Mouse (Mus musculus) spleen, adult 2 months (tissue): ENCODE data around the gene Hoxd13. TPM values are rescaled to one million over a fixed set of nuclear protein-coding genes. Genes with fewer than 3 reads are reported as not detected.

ENCODE experiments used
- DNase-seq, 2 experiments: peaks; one replicate each; pipeline versions ENCODE4 v3.0.0 to v3.0.0-alpha.2; 2012 to 2021; ENCODE audit warnings: low spot score in 2 of 2, low read depth in 1 of 2
- H3K27ac ChIP-seq: fragments of 200-500 bp; 2 replicates; pipeline ENCODE4 v1.5.1; 2012; ENCODE audit warnings: low read length, inconsistent platforms; ENCODE audit not compliant: insufficient read depth
- H3K27me3 ChIP-seq: fragments of 200-500 bp; 2 replicates; pipeline ENCODE4 v1.6.1; 2012; ENCODE audit warnings: mild to moderate bottlenecking, moderate library complexity, low read length, inconsistent platforms; ENCODE audit not compliant: control insufficient read depth, insufficient read depth
- H3K36me3 ChIP-seq: fragments of 200-500 bp; 2 replicates; pipeline ENCODE4 v1.6.1; 2012; ENCODE audit warnings: mild to moderate bottlenecking, low read length, inconsistent platforms; ENCODE audit not compliant: control insufficient read depth, insufficient read depth
- H3K4me1 ChIP-seq: fragments of 200-500 bp; 2 replicates; pipeline ENCODE4 v1.6.1; 2011; ENCODE audit warnings: inconsistent platforms; ENCODE audit not compliant: control insufficient read depth, insufficient read depth, insufficient read length
- H3K4me3 ChIP-seq: fragments of 200-500 bp; 2 replicates; pipeline ENCODE4 v1.5.1; 2011; ENCODE audit warnings: mild to moderate bottlenecking, inconsistent platforms; ENCODE audit not compliant: insufficient read depth, insufficient read length; ENCODE audit errors: extremely low read depth
- CTCF ChIP-seq: fragments of 200-500 bp; IDR thresholded peaks from 2 replicates; pipeline ENCODE4 v1.5.1; 2011; ENCODE audit warnings: mild to moderate bottlenecking, inconsistent platforms; ENCODE audit not compliant: insufficient read depth, insufficient read length, insufficient replicate concordance; ENCODE audit errors: extremely low read depth
- POLR2A ChIP-seq: fragments of 200-500 bp; IDR thresholded peaks from 2 replicates; pipeline ENCODE4 v1.6.1; 2011; ENCODE audit warnings: low read depth, low read length, inconsistent platforms
- WGBS: fragments of 180-500 bp; shearing (Covaris S2); methylation state at CpG from one replicate; pipeline ENCODE4 v1.1.7; 2018; 5-methylcytosine and 5-hydroxymethylcytosine counted together
- polyA plus RNA-seq: library from polyadenylated mRNA; depleted of rRNA; stranded (reverse); fragments of >200 nt; gene quantifications from 2 replicates; pipeline ENCODE4 v1.2.3, GENCODE M21; 2012

The Hoxd13 gene
- polyA plus RNA-seq, 1 experiment, result not detected

- WGBS, result 8% methylated on average over 21 of the region's 21 CpGs
- TF ChIP-seq CTCF, result no peak
- TF ChIP-seq POLR2A, result no peak
- DNase-seq, result no peak
Measured at GRCm38 (mm10) chr2:74680561-74681398, 12.7 kb downstream of the Hoxd13 start.

DNA sequence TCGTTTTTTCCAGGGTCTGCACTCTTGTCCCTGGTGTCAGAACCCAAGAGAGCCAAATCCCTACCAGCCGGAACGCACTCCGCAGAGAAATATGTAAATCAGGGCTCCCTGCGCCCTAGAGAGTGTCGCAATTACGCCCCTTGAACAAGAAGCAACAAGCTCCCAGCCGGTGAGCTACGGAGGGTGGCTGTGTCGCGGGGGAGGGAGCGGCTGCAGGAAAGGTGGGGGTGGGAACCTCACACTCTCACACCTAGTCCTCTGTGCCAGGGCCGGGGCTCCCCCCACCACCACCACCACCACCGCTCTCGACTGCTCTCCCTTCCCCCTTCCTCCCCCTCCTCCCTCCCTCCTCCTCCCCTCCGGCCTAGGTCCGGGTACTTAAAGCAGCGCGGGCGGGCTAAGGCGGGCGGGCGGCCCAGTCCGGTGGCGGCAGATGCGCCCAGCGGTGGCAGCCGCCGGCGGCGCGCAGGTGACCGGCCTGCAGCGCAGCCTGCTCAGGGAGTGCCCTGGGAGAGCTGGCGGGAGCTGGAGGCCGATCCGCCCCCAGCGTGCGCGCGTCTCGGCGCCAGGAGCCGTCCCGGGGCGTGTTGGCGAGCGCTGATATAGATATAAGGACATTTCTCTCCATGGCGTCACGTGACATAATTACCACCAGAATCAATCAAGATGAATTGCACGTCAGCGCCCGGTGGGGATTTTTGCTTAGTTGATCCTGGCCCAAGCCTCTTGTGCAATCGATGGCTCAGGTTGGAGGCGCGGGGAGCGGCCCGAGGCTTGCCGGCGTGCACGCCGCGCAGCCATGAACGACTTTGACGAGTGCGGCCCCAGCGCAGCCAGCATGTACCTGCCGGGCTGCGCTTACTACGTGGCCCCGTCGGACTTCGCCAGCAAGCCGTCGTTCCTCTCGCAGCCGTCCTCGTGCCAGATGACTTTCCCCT lies 13.8 kb downstream of the Hoxd13 start:
- H3K4me1 ChIP-seq, result peaks cover 5% of the 10 kb centered on the region
- TF ChIP-seq POLR2A, result no peak
- no peak for TF ChIP-seq CTCF
- H3K27me3 ChIP-seq, result peaks cover 43% of the 10 kb centered on the region
- no peak overlapping the region for H3K4me3 ChIP-seq
- no peaks in the 10 kb centered on the region for H3K36me3 ChIP-seq
- no peak for DNase-seq
- 4% methylated on average over 78 of the region's 78 CpGs for WGBS
- H3K27ac ChIP-seq, result no peak overlapping the region

More at GRCm38 (mm10) chr2:74680561-74681398, 12.7 kb downstream of the Hoxd13 start:
- Histone ChIP-seq H3K36me3 (no peaks in the 10 kb centered on the region), H3K27me3 (peaks cover 40% of the 10 kb centered on the region), H3K27ac (no peak overlapping the region), H3K4me1 (peaks cover 5% of the 10 kb centered on the region), H3K4me3 (no peak overlapping the region)

DNA sequence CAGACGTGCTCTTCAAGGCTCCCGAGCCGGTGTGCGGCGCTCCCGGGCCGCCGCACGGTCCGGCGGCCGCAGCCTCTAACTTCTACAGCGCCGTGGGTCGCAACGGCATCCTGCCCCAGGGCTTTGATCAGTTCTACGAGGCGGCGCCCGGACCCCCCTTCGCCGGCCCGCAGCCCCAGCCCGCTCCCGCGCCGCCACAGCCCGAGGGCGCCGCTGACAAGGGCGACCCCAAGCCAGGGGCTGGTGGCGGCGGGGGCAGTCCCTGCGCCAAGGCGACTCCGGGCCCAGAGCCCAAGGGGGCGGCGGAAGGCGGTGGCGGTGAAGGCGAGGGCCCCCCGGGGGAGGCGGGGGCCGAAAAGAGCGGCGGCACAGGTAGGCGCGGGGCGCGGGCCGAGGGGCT lies 14.7 kb downstream of the Hoxd13 start:
- Histone ChIP-seq H3K36me3 (no peaks in the 10 kb centered on the region), H3K27me3 (peaks cover 51% of the 10 kb centered on the region), H3K27ac (no peak overlapping the region), H3K4me3 (no peak overlapping the region), H3K4me1 (peaks cover 5% of the 10 kb centered on the region)
- DNase-seq, result no peak
- TF ChIP-seq POLR2A (no peak), CTCF (no peak)
- 9% methylated on average over 43 of the region's 51 CpGs for WGBS

- TF ChIP-seq CTCF (no peak), POLR2A (no peak)
- 7% methylated on average over 18 of the region's 18 CpGs for WGBS
- peaks cover 53% of the 10 kb centered on the region for H3K27me3 ChIP-seq
- no peak overlapping the region for H3K4me3 ChIP-seq
- peaks cover 5% of the 10 kb centered on the region for H3K4me1 ChIP-seq
- no peaks in the 10 kb centered on the region for H3K36me3 ChIP-seq
- H3K27ac ChIP-seq, result no peak overlapping the region
- no peak for DNase-seq
Measured at GRCm38 (mm10) chr2:74683471-74683951, 15.4 kb downstream of the Hoxd13 start.

DNA sequence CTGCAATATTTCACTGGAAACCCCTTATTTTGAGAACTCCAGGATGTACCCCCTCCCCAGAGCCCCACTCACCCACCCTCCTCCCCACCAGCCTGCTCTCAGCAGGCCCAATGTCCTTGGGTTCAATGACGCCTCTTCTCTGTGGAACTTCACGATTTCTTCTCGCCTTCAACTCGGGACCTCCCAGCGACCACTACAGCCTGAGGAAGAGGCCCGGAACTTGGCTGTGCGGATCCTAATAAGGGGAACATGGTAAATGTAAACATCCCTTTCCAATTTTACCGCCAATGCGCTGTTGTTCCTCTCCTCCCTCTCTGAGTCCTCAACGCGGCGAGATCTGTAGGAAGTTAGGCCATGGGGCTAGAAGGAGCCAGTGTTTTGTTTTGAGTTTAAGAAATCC lies 16.0 kb downstream of the Hoxd13 start:
- H3K27me3 ChIP-seq, result peaks cover 53% of the 10 kb centered on the region
- 11% methylated on average over 12 of the region's 12 CpGs for WGBS
- DNase-seq, result no peak
- H3K36me3 ChIP-seq, result no peaks in the 10 kb centered on the region
- H3K4me3 ChIP-seq, result no peak overlapping the region
- no peak overlapping the region for H3K27ac ChIP-seq
- TF ChIP-seq CTCF, result no peak
- TF ChIP-seq POLR2A, result no peak
- H3K4me1 ChIP-seq, result peaks cover 5% of the 10 kb centered on the region

GRCm38 (mm10) chr2:74685059-74685603 lies 17.0 kb downstream of the Hoxd13 start:
- H3K36me3 ChIP-seq, result no peaks in the 10 kb centered on the region
- H3K4me1 ChIP-seq, result peaks cover 5% of the 10 kb centered on the region
- WGBS, result 25% methylated on average over 4 of the region's 4 CpGs
- TF ChIP-seq POLR2A (no peak), CTCF (no peak)
- no peak for DNase-seq
- no peak overlapping the region for H3K4me3 ChIP-seq
- H3K27me3 ChIP-seq, result peaks cover 57% of the 10 kb centered on the region
- no peak overlapping the region for H3K27ac ChIP-seq
